Mouse (Mus musculus): Measurements from ENCODE around the gene Snx10. TPM values are rescaled to one million over a fixed set of nuclear protein-coding genes. Genes with fewer than 3 reads are reported as not detected.

Snx10 gene
- total RNA-seq, 1 experiment = 21.2 TPM

- peaks cover 16% of the 10 kb centered on the region for H3K36me3 ChIP-seq (ENCODE audit: control insufficient read depth, insufficient read depth, low read length, poor library complexity, severe bottlenecking)
- no peak for DNase-seq (ENCODE audit: low read depth, low spot score)
- no peak overlapping the region for H3K9ac ChIP-seq (ENCODE audit: insufficient read depth, low read depth, low read length, poor library complexity, severe bottlenecking)
- no peak overlapping the region for H3K27ac ChIP-seq (ENCODE audit: insufficient read depth, low read depth, low read length, poor library complexity, severe bottlenecking)
- in situ Hi-C loops (cut with MboI; ENCODE audit: low sequenced_read_pairs in 2 of 2, unreplicated experiment in 2 of 2) = no loop called here
- TF ChIP-seq MAFK (IDR thresholded peaks at IDR 0.05; ENCODE audit: insufficient read depth, low read depth, low read length) (no peak), ZNF384 (IDR thresholded peaks at IDR 0.05; ENCODE audit: low read depth, low read length) (no peak), CHD2 (IDR thresholded peaks at IDR 0.05; ENCODE audit: low read depth, low read length) (no peak), ZC3H11A (IDR thresholded peaks at IDR 0.05; ENCODE audit: borderline replicate concordance, low read depth, low read length) (no peak), HCFC1 (IDR thresholded peaks at IDR 0.05; ENCODE audit: borderline replicate concordance, insufficient read depth, low read length) (no peak)
- H3K9me3 ChIP-seq (ENCODE audit: control insufficient read depth, insufficient read depth, low read depth, low read length) = no peaks in the 10 kb centered on the region
- H3K4me3 ChIP-seq (ENCODE audit: insufficient read depth in 1 of 2, low read depth in 1 of 2, low read length in 2 of 2, poor library complexity in 1 of 2, severe bottlenecking in 1 of 2) = no peak overlapping the region
- peaks cover 0 to 4% of the 10 kb centered on the region in 2 experiments; a peak in 1 of 4 replicates for H3K4me1 ChIP-seq (ENCODE audit: control insufficient read depth in 2 of 2, insufficient read depth in 2 of 2, low read length in 2 of 2, poor library complexity in 1 of 2)
These were observed 38.1 kb upstream of the Snx10 start for GRCm38 (mm10) chr6:51485646-51486045.

- H3K4me3 ChIP-seq (ENCODE audit: insufficient read depth in 1 of 2, low read depth in 1 of 2, low read length in 2 of 2, poor library complexity in 1 of 2, severe bottlenecking in 1 of 2) = no peak overlapping the region
- no peak overlapping the region for H3K27ac ChIP-seq (ENCODE audit: insufficient read depth, low read depth, low read length, poor library complexity, severe bottlenecking)
- in situ Hi-C loops (cut with MboI; ENCODE audit: low sequenced_read_pairs in 2 of 2, unreplicated experiment in 2 of 2) = no loop called here
- H3K9me3 ChIP-seq (ENCODE audit: control insufficient read depth, insufficient read depth, low read depth, low read length) = no peaks in the 10 kb centered on the region
- H3K9ac ChIP-seq (ENCODE audit: insufficient read depth, low read depth, low read length, poor library complexity, severe bottlenecking) = no peak overlapping the region
- DNase-seq (ENCODE audit: low read depth, low spot score) = no peak
- peaks cover 12% of the 10 kb centered on the region for H3K36me3 ChIP-seq (ENCODE audit: control insufficient read depth, insufficient read depth, low read length, poor library complexity, severe bottlenecking)
- no peak for TF ChIP-seq MAFK (IDR thresholded peaks at IDR 0.05; ENCODE audit: insufficient read depth, low read depth, low read length)
- no peak for TF ChIP-seq HCFC1 (IDR thresholded peaks at IDR 0.05; ENCODE audit: borderline replicate concordance, insufficient read depth, low read length)
- H3K4me1 ChIP-seq (ENCODE audit: control insufficient read depth in 2 of 2, insufficient read depth in 2 of 2, low read length in 2 of 2, poor library complexity in 1 of 2) = peaks cover 0 to 4% of the 10 kb centered on the region in 2 experiments; a peak in 1 of 4 replicates
These were observed 37.5 kb upstream of the Snx10 start for GRCm38 (mm10) chr6:51486076-51486710.

GRCm38 (mm10) chr6:51486731-51487130, 37.0 kb upstream of the Snx10 start:
- Histone ChIP-seq H3K9ac (ENCODE audit: insufficient read depth, low read depth, low read length, poor library complexity, severe bottlenecking) (no peak overlapping the region), H3K9me3 (ENCODE audit: control insufficient read depth, insufficient read depth, low read depth, low read length) (no peaks in the 10 kb centered on the region), H3K27ac (ENCODE audit: insufficient read depth, low read depth, low read length, poor library complexity, severe bottlenecking) (no peak overlapping the region), H3K4me3 (ENCODE audit: insufficient read depth in 1 of 2, low read depth in 1 of 2, low read length in 2 of 2, poor library complexity in 1 of 2, severe bottlenecking in 1 of 2) (no peak overlapping the region), H3K36me3 (ENCODE audit: control insufficient read depth, insufficient read depth, low read length, poor library complexity, severe bottlenecking) (peaks cover 6% of the 10 kb centered on the region), H3K4me1 (ENCODE audit: control insufficient read depth in 2 of 2, insufficient read depth in 2 of 2, low read length in 2 of 2, poor library complexity in 1 of 2) (peaks cover 0 to 4% of the 10 kb centered on the region in 2 experiments; a peak in 1 of 4 replicates)
- no peak for DNase-seq (ENCODE audit: low read depth, low spot score)
- in situ Hi-C loops (cut with MboI; ENCODE audit: low sequenced_read_pairs in 2 of 2, unreplicated experiment in 2 of 2) = no loop called here
- TF ChIP-seq CHD2 (IDR thresholded peaks at IDR 0.05; ENCODE audit: low read depth, low read length) = no peak
- TF ChIP-seq HCFC1 (IDR thresholded peaks at IDR 0.05; ENCODE audit: borderline replicate concordance, insufficient read depth, low read length) = no peak
- TF ChIP-seq MAFK (IDR thresholded peaks at IDR 0.05; ENCODE audit: insufficient read depth, low read depth, low read length) = no peak
- no peak for TF ChIP-seq ZNF384 (IDR thresholded peaks at IDR 0.05; ENCODE audit: low read depth, low read length)
- TF ChIP-seq ZC3H11A (IDR thresholded peaks at IDR 0.05; ENCODE audit: borderline replicate concordance, low read depth, low read length) = no peak

GRCm38 (mm10) chr6:51489787-51490186, 33.9 kb upstream of the Snx10 start:
- Histone ChIP-seq H3K9me3 (ENCODE audit: control insufficient read depth, insufficient read depth, low read depth, low read length) (no peaks in the 10 kb centered on the region), H3K4me3 (ENCODE audit: insufficient read depth in 1 of 2, low read depth in 1 of 2, low read length in 2 of 2, poor library complexity in 1 of 2, severe bottlenecking in 1 of 2) (no peak overlapping the region), H3K36me3 (ENCODE audit: control insufficient read depth, insufficient read depth, low read length, poor library complexity, severe bottlenecking) (no peaks in the 10 kb centered on the region), H3K27ac (ENCODE audit: insufficient read depth, low read depth, low read length, poor library complexity, severe bottlenecking) (0 out of 2 replicates have a peak overlapping the region, but pooled peaks have one; percentile 65), H3K9ac (ENCODE audit: insufficient read depth, low read depth, low read length, poor library complexity, severe bottlenecking) (no peak overlapping the region), H3K4me1 (ENCODE audit: control insufficient read depth in 2 of 2, insufficient read depth in 2 of 2, low read length in 2 of 2, poor library complexity in 1 of 2) (peaks cover 0 to 4% of the 10 kb centered on the region in 2 experiments; a peak in 1 of 4 replicates)
- no peak for TF ChIP-seq MAFK (IDR thresholded peaks at IDR 0.05; ENCODE audit: insufficient read depth, low read depth, low read length)
- TF ChIP-seq CHD2 (IDR thresholded peaks at IDR 0.05; ENCODE audit: low read depth, low read length) = no peak
- in situ Hi-C loops (cut with MboI; ENCODE audit: low sequenced_read_pairs in 2 of 2, unreplicated experiment in 2 of 2) = no loop called here
- DNase-seq (ENCODE audit: low read depth, low spot score) = no peak

Measured in ES-E14 (cell line).